Mouse (Mus musculus): ENCODE data around the gene Sftpd.

Sftpd gene

DNA sequence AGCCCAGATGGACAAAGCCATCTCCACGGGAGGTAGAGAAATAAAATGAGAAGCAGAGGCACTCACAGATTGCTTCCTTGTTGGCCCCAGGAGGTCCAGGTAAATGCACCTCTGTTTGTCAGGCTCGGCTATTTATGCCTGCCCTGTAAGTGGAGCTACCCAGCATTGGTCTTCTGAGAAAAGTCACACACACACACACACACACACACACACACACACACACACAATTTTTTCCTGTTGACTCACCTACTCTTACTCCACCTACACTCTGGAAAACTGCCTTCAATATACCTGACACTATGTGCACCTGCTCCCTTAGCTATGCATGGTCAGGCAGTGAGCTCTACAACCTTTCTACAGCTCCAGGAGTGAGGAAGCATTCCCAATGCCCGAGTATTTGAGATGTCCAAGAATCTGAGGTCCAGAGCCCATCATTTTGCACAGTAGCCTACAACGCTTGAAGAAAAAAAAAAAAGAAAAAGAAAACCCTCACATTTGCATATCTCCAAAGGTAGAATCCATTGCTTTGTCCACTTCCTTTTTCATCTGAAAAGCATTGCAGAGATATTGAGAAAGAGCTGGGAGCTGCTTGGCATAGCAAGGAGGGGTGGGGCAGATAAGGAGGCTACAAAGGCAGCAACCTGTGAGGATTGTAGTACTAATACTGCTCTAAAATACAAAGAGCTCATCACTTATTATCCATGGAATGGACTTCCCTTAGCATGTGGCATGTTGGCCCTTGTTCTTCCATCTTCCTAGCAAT is at the start of gene Sftpd:
TSS of gene Sftpd (minus strand) at position 91 of the 763 bp plus-strand sequence.
- no peak for DNase-seq (ENCODE audit: low read depth, low spot score)

DNA sequence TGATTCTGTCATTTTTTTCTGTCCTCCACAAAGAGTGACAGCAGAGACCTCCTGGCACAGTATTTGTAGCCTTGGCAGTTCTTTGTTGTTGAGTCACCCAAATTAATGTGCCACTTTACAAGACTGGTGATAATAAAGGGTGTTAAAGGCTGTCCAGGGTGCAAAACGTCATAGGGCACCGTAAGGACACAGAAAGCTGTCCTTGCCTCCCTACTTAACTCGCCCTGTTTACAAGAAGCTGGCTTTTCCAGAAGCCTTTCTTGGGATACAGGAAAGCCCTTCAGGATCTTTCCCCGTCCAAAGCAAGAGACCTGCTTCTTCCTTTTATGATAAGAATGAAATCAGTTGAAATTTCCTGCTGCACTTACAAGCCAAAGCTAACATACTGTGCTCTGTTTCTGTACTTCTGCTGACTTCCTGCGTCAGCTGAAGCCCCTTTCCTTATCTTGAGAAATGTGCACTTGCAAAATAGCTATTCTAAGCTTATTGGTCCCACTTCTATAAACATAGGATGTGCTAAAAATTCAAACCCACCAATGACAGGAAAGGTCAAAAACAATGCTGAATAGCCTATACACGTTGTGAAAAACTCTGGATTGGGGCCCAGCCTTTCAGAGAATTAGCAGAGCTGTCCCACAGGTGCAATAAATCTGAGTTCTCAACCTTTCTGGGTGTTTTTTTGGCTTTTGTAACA is 13.2 kb upstream of the Sftpd start:
- no peak for DNase-seq (ENCODE audit: low read depth, low spot score)

DNA sequence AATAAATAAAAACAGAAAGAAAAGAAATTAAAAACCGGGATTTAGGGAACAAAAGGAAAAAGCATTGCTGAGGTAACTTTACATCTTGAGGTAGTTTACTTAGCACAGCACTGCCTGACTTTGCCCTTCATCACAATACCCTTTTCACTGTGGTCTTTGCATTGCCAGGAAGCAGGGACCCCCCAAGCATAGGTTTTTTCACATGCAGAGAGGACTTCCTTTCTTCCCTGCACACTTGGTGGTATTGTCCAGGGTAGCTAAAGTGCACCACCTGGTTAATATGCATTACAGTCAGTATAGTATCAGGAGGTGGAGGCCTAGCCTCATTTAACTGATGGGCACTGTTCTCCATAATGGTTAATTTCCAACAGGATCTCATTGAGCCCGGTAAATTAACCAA is 4.5 kb upstream of the Sftpd start:
- DNase-seq (ENCODE audit: low read depth, low spot score): no peak

DNA sequence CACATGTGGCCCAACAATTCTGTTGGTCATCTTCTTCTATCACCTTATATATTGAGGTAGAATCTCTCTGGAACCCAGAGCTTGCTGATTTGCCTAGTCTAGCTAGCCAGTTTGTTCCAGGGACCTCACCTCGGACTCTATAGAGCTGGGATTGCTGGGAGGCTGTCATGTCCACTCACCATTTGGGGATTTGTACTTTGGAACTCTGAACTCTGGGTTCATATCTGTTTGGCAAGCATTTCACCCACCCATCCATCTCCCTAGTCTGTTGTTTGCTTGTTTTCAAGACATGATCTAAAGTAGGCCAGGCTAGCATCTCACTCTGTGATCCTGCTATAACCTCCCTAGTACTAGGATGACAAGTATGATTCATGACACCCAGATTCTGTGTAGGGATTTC is 10.1 kb downstream of the Sftpd start:
- no peak for DNase-seq (ENCODE audit: low read depth, low spot score)

DNA sequence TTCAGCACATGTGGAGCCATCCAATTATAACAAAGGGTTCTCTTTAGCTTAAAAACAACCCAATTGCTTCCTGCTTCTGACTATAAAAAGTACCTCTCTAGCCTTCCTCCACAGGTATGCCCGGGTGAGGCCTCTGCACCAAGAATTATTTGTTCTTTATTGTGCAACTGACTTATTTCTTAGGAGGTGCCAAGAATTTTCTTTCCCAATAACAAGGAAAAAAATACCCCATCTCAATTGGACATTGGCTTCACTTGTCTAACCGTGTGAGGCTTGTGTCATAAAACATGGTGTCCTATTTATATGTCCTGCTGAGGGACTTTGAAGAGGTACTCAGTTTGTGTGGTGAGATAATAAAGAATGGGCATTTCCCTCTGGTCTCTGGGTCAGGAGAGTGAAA is 14.4 kb downstream of the Sftpd start:
- DNase-seq (ENCODE audit: low read depth, low spot score): no peak

- no peak for DNase-seq (ENCODE audit: low read depth, low spot score)
Measured at GRCm38 (mm10) chr14:41168567-41168966, 16.4 kb downstream of the Sftpd start.

GRCm38 (mm10) chr14:41167278-41167677 is 17.7 kb downstream of the Sftpd start:
- no peak for DNase-seq (ENCODE audit: low read depth, low spot score)

- DNase-seq (ENCODE audit: low read depth, low spot score): no peak
Measured at GRCm38 (mm10) chr14:41162663-41163062, 22.3 kb downstream of the Sftpd start.

DNA sequence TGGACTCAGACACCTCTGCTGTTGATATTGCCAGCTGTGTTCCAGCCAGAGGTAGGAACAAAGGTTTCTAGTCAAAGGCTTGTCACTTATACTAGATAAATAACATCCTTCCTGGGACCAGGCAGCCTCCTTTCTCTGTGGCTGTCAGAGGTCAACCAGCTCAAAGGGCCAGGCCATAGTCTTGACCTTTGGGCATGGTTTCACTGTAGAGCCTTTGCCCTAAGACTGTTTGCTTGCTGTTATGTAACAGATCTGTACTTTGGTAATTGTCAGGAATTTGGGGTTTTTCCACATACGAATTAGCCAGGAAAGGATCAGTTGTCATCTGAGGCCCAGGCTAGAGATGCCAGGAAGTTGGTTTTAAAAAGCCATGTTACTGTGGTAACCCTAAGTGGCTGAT is 24.2 kb downstream of the Sftpd start:
- DNase-seq (ENCODE audit: low read depth, low spot score): no peak

DNA sequence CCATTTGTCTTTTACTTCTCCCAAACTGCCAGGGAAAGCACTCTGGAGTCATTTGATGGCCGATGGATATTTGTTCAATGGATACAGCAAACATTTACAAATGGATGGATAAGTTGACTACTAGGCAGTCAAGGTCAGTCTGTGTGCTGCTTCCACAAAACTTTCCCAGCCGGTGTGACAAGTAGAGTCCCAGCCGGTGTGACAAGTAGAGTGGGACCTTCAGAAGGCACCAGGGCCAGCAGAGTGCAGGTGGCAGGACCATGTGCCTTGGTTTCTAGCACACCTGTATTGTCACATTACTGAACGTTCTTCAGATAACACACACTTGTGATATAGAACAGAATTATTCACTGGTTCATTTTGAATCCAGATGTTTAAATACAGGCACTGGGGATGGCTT is 24.9 kb downstream of the Sftpd start:
- DNase-seq (ENCODE audit: low read depth, low spot score): no peak

DNA sequence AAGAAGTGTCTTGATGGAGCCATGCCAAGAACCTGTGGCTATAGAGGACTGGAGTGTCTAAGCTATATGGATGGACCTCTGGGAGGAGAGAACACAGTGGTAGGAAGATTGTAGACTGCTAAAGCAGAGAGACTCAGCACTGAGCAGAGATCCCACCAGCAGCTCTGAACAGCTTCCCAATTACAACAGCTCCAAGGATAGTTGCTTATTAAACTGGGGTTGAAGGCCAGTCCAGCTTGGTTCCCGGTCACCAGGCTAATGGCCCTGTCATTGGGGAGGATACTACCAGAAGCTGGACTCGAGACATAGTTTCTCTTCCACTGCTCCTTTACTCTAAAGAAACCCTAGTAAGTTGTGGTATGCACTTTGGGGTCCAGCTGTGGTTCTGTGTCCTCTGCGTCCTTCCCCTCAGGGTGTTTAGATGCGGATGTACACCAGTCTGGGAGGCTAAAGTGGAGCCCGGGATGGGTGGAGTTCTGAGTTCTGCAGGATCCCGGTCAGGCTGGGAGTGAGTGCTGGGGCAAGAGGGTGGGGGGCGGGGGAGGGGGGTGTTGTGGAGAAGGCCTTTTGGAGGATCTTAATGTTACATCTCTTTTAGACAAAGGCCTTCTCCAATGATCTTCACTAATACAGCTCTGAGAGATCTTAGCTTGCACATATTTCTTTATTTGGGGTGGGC is 33.6 kb downstream of the Sftpd start, which contains the start of gene Mbl1:
TSS of gene Mbl1 (plus strand) at position 239 of the 679 bp plus-strand sequence.
- no peak for DNase-seq (ENCODE audit: low read depth, low spot score)

GRCm38 (mm10) chr14:41147356-41147755 is 37.6 kb downstream of the Sftpd start:
- no peak for DNase-seq (ENCODE audit: low read depth, low spot score)

GRCm38 (mm10) chr14:41146922-41147321 is 38.0 kb downstream of the Sftpd start:
- DNase-seq (ENCODE audit: low read depth, low spot score): no peak

GRCm38 (mm10) chr14:41146035-41146434 is 38.9 kb downstream of the Sftpd start:
- DNase-seq (ENCODE audit: low read depth, low spot score): no peak

- no peak for DNase-seq (ENCODE audit: low read depth, low spot score)
Measured at GRCm38 (mm10) chr14:41140686-41141085, 44.3 kb downstream of the Sftpd start.

GRCm38 (mm10) chr14:41137006-41137405 is 47.9 kb downstream of the Sftpd start:
- DNase-seq (ENCODE audit: low read depth, low spot score): no peak

DNA sequence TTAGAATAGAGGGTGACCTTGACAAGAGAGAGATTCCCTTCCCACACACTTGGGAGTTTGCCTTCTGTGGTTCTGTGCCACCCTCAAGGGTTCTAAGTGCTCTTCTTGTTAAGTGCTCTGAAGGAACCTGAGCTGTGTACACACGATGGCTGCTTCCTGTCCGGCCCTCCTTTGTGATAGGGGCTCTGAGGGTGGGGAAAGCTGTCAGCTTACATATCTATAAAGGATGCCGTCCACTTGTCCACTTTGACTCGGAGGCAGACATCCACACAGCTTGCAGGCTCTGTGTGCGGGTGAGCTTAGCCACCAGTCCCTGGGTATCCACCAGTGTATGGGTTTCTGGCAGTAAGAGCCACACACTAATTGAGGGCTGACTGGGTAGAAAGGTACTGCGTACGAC is 53.4 kb downstream of the Sftpd start, which contains the start of gene Sftpa1:
TSS of gene Sftpa1 (plus strand) at position 243 of the 400 bp plus-strand sequence.
- DNase-seq (ENCODE audit: low read depth, low spot score): no peak

DNA sequence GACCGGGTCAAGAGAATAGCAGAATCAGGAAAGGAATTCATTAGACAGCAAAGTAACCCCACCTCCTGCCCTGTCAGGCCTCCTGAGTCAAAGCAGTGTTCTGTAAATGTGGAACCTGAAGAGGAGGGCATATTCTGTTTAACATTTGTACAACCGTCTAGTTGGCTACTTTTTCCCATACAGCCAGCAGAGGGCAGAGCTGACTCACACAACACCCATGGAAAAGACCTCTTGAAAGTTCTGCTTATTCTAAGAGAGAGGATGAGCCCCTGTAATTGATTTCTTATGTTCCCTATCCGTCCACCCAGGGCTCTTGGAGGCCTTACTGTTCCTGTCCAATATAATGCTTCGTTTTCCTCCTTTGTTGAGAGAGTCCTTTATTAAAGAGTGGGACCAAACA is 57.0 kb downstream of the Sftpd start:
- no peak for DNase-seq (ENCODE audit: low read depth, low spot score)

DNA sequence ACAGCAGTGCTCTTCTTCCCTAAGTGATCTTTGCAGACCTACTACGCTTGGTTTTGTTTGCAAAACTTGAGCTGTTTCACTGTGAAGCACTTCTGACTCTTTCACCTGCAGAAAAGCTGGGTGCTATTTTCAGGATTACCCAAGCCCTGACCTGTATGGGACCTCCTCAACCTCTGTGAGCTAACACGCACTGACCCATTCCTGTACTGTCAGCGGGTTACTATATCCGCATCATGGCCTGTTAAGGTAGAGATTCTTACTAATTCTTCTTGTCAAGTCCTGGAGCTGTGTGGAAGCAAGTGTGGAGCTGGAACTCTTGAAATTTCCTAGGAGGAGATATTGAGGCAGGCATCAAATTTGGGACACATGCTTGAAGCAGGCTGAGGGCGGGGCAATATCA is 60.3 kb downstream of the Sftpd start:
- no peak for DNase-seq (ENCODE audit: low read depth, low spot score)

All from CD4-positive helper T cell, adult 2 months (primary cell).